Mouse (Mus musculus) midbrain, embryonic 10.5 days (tissue): ENCODE data around the gene Rex2. TPM values are rescaled to one million over a fixed set of nuclear protein-coding genes. Genes with fewer than 3 reads are reported as not detected.
A peak's percentile ranks its signal among the peaks of the same experiment; 100 is the strongest.
"Not testable (repeated sequence)": the region's sequence is repeated elsewhere in the genome, so short reads cannot be mapped to it uniquely, and the experiment has no call there.

Source experiments
- DNase-seq: peaks from one replicate; pipeline ENCODE4 v3.0.0-alpha.2; 2017; ENCODE audit warnings: low spot score
- H3K27ac ChIP-seq: fragments of 300-500 bp; sonication (generic); replicated peaks from 2 replicates; pipeline ENCODE4 v1.5.1; 2016; ENCODE audit warnings: mild to moderate bottlenecking
- H3K27me3 ChIP-seq: fragments of 300-500 bp; sonication (generic); 2 replicates; pipeline ENCODE4 v1.6.1; 2016; ENCODE audit warnings: low read depth, mild to moderate bottlenecking; ENCODE audit not compliant: poor library complexity, severe bottlenecking
- H3K36me3 ChIP-seq: fragments of 300-500 bp; sonication (generic); 2 replicates; pipeline ENCODE4 v1.6.1; 2016; ENCODE audit warnings: mild to moderate bottlenecking, moderate library complexity
- H3K4me1 ChIP-seq: fragments of 300-500 bp; sonication (generic); 2 replicates; pipeline ENCODE4 v1.6.1; 2016
- H3K4me3 ChIP-seq: fragments of 300-500 bp; sonication (generic); 2 replicates; pipeline ENCODE4 v1.5.1; 2016; ENCODE audit warnings: mild to moderate bottlenecking, moderate library complexity
- H3K9me3 ChIP-seq: fragments of 300-500 bp; sonication (generic); replicated peaks from 2 replicates; pipeline ENCODE4 v1.6.1; 2016; ENCODE audit warnings: mild to moderate bottlenecking
- WGBS: fragments of 180-500 bp; shearing (Covaris S2); methylation state at CpG from one replicate; pipeline ENCODE4 v1.1.7; 2016; 5-methylcytosine and 5-hydroxymethylcytosine counted together
- polyA plus RNA-seq: library from polyadenylated mRNA; unstranded; fragments of >200 nt; fragmentation: Nextera tagmentation; extraction: Ambion mirVana; gene quantifications from 2 replicates; pipeline ENCODE4 v1.2.1, GENCODE M21; 2016

Rex2 gene
- 0.04 TPM in 1 of 2 replicates, not detected in the other for polyA plus RNA-seq

DNA sequence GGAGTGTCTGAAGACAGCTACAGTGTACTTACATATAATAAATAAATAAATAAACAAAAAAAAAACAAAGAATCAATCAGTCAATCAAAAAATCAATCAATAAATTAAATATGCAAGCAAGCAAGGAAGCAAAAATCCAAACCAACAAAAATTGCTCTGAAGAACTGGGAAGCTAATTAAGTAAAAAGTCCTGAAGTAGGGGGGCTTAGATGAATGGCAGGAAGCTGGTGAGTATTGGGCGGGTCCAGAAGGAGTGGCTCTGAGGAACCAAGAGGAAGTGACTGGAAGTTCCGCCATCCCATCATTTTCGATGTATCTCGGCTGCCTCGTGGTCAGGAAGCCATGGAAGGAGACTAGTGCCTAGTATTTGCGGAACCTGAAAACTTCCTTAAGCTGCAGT is at the start of gene Rex2:
Gene Rex2, plus strand, starts transcription at position 301 of the 400 bp plus-strand sequence.
- not testable (repeated sequence) for H3K4me1 ChIP-seq, H3K36me3 ChIP-seq, H3K27me3 ChIP-seq, H3K4me3 ChIP-seq, DNase-seq, H3K9me3 ChIP-seq, H3K27ac ChIP-seq
- WGBS, result no CpG with 5 or more reads among the region's 6 CpGs

DNA sequence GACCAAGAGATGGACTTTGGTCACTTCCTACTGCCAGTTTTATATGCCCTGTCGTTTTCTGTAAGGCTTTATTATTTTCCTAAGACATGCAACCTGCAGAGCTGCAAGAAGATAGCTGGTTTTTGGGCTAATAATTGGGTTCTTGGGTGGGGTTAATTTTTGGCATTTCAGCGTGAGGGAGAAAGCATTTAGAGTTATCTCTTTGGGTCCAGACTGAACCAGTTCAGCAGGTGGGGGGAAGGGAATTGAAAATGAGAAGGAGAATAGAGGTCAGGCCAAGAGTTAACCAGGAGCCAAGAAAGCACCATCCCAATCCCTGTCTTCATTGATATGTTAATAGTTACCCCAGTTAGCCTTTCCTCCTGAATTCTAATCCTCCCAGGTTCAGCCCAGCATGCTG is 45.1 kb upstream of the Rex2 start:
- WGBS, result 27% methylated on average over 2 of the region's 2 CpGs
- H3K27me3 ChIP-seq, H3K27ac ChIP-seq, H3K4me1 ChIP-seq, DNase-seq, H3K4me3 ChIP-seq, H3K36me3 ChIP-seq, H3K9me3 ChIP-seq: not testable (repeated sequence)

DNA sequence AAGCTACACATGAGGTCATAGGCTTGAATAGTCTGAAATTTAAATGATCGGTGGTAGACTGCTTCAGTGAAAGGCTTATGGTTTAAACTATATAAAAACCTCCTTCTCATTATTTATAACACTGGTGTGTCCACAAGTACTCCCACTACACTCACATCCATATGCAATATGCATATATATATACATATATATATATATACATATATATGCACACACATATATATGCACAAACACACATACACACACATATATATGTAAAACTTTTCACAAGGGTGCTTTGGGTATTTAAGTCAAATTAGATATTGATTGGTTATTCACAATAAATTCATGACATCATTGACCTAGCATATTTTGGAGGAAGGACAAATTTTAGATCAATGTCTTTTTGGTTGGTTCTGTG is 3.2 kb upstream of the Rex2 start:
- no CpG with 5 or more reads among the region's 1 CpGs for WGBS
- DNase-seq, H3K4me3 ChIP-seq, H3K9me3 ChIP-seq, H3K4me1 ChIP-seq, H3K36me3 ChIP-seq, H3K27me3 ChIP-seq, H3K27ac ChIP-seq: not testable (repeated sequence)

DNA sequence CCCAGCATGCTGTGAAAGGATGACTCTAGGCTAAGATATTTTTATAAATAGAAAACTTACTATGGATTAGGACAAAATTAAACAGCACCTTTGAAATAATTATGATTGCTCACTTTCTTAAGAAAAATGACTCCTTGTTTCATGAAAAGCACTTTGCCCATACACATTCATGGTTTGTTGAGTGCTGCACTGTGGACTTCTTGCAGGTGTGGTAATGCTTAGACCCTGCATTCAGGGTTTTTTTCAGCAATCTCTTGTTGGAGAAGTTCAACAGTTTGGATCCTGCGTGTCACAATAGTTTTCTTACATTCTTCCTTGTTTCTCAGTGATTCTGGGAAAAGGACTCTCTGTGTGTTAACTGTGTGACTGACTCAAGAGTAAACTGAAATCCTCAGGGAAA is 4.7 kb downstream of the Rex2 start:
- not testable (repeated sequence) for H3K4me3 ChIP-seq, H3K27ac ChIP-seq, H3K9me3 ChIP-seq, H3K27me3 ChIP-seq, H3K36me3 ChIP-seq, DNase-seq, H3K4me1 ChIP-seq
- WGBS, result 52% methylated on average over 1 of the region's 1 CpGs

- H3K36me3 ChIP-seq, H3K4me3 ChIP-seq, H3K27me3 ChIP-seq, H3K9me3 ChIP-seq, H3K4me1 ChIP-seq, DNase-seq, H3K27ac ChIP-seq: not testable (repeated sequence)
- 91% methylated on average over 1 of the region's 2 CpGs for WGBS
Measured at GRCm38 (mm10) chr4:147031308-147032036, 9.8 kb downstream of the Rex2 start.

GRCm38 (mm10) chr4:147063768-147064167 is 42.1 kb downstream of the Rex2 start:
- H3K4me1 ChIP-seq, H3K36me3 ChIP-seq, DNase-seq, H3K27me3 ChIP-seq, H3K9me3 ChIP-seq, H3K27ac ChIP-seq, H3K4me3 ChIP-seq: not testable (repeated sequence)
- WGBS, result 87% methylated on average over 3 of the region's 3 CpGs

DNA sequence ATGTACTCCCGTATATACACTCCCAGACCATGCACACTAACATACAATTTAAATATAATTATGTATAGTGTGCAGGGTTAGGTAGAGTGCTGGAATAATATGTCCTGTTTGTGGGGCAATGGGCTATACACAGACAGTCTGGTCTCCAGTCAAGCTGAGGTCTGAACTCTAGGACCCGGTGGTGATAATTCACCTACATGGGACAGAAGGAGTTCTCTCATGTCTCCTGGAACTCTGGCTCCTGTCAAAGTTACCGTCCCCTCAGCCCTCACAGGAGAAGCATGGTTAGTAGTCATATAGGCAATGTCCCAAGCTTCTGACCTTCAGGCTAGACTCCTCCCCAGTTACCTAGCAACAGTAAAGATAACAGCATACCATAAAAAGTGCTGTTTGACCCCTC is 44.2 kb downstream of the Rex2 start:
- DNase-seq, H3K36me3 ChIP-seq, H3K4me1 ChIP-seq, H3K4me3 ChIP-seq, H3K27me3 ChIP-seq, H3K27ac ChIP-seq, H3K9me3 ChIP-seq: not testable (repeated sequence)
- WGBS, result 98% methylated on average over 3 of the region's 3 CpGs

- not testable (repeated sequence) for H3K36me3 ChIP-seq, H3K4me3 ChIP-seq, H3K27me3 ChIP-seq, H3K27ac ChIP-seq, DNase-seq, H3K4me1 ChIP-seq, H3K9me3 ChIP-seq
- WGBS, result 97% methylated on average over 1 of the region's 1 CpGs
Measured at GRCm38 (mm10) chr4:147066380-147066779, 44.7 kb downstream of the Rex2 start.

GRCm38 (mm10) chr4:147095641-147096040 is 74.0 kb downstream of the Rex2 start:
- H3K27me3 ChIP-seq, DNase-seq, H3K4me3 ChIP-seq, H3K4me1 ChIP-seq, H3K27ac ChIP-seq, H3K36me3 ChIP-seq: not testable (repeated sequence)
- peaks cover 22% of the 10 kb centered on the region for H3K9me3 ChIP-seq
- 80% methylated on average over 2 of the region's 2 CpGs for WGBS

DNA sequence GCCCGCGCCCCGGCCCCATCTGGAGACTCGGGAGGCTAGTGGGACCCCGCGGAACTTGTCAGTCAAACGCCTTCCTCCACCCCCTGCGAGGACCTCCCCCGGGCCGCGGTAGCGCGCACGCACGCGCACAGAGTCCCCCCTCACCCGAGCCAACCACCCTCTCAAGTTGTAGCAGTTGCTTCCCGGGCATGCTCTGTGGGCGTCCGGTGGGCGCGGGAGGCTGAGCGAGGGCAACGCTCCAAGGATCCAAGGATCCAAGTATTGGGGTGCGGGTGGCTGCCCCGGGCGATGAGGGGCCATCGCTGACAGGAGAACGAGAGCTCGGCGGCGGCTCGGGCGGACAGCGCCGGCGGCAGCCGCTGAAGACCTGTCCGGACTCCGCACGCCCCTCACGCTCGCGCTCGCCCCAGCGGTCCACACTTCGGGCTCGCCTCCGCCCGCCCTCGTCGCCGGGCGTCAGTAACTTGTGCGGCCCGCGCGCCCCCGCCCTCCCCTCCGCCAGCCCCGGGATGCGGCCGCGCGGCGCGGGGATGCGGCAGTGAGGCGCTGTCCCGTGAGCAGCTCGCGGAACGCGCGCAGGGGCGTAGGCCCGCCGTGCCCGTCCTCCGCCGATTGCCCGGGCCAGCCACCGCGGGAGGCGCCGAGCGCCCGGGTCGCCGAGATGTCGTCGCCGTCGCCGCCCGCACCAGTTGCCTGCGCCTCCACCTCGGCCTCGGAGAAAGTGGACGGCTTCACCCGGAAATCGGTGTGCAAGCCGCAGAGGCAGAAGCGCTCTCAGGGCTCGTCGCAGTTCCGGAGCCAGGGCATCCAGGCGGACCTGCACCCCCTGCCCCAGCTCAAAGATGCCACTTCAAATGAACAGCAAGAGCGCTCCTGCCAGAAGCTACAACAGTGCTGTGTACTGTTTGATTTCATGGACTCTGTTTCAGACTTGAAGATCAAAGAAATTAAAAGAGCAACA is 80.3 kb downstream of the Rex2 start:
- not testable (repeated sequence) for H3K36me3 ChIP-seq, H3K9me3 ChIP-seq, H3K4me1 ChIP-seq, H3K27me3 ChIP-seq
- DNase-seq, result peak; percentile 59
- peak overlapping the region; percentile 62 for H3K4me3 ChIP-seq
- WGBS, result under 1% methylated on average over 105 of the region's 109 CpGs
- H3K27ac ChIP-seq, result peak overlapping the region; percentile 69

DNA sequence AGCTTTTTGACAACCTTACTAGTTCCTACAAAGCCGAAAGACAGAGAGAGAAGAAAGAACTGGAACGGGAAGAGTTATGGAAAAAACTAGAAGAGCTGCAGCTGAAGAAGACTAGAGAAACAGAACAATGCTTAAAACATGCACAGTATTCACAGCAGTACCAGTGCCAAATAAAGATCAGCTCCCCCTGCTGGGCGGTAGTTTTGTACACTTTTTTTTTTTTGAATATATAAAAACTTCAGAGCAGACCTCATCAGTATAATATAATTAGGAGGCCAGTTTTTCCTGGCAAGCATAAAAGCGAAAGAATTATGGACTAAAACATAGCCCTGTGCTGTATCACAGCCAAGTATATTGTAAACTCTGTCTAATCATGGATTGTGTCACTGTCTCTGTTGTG is 82.2 kb downstream of the Rex2 start:
- not testable (repeated sequence) for H3K9me3 ChIP-seq, H3K36me3 ChIP-seq, H3K27me3 ChIP-seq, H3K4me3 ChIP-seq, H3K27ac ChIP-seq, DNase-seq, H3K4me1 ChIP-seq
- WGBS, result 48% methylated on average over 4 of the region's 4 CpGs
